In genomic region chr1:58700580-58701162, GRCm38 (mm10) we compare ENCODE assay signal across 16 mouse cellular contexts. TPM values are rescaled to one million over a fixed set of nuclear protein-coding genes. Genes with fewer than 3 reads are reported as not detected.
DNase-seq lines count a peak whose midpoint lies in the region; ATAC-seq and TF ChIP-seq lines count a peak whose summit lies in the region.
"Not testable (repeated sequence)": the region's sequence is repeated elsewhere in the genome, so short reads cannot be mapped to it uniquely, and the experiment has no call there.
"Had no signal": no experiment of that assay in that cellular context is flagged by ENCODE, and none has a peak within 500 bp of the region (broad histone marks: within the 10 kb centered on the region; RNA-seq: fewer than 3 reads in every experiment).

No protein-coding gene starts in this region.

- DNase-seq in G1E (ENCODE audit: low spot score) = not testable (repeated sequence)
- DNase-seq in heart, adult 11 months = peak; percentile 28

- TF ChIP-seq CTCF in G1E (IDR thresholded peaks at IDR 0.05; ENCODE audit: low read depth, low read length) = not testable (repeated sequence)

- not testable (repeated sequence) for H3K4me3 ChIP-seq in G1E (ENCODE audit: low read depth, low read length); intestine, embryonic 16.5 days (ENCODE audit: low read length)

- not testable (repeated sequence) for H3K27ac ChIP-seq in intestine, embryonic 16.5 days (ENCODE audit: low read length)

- not testable (repeated sequence) for H3K27me3 ChIP-seq in G1E (ENCODE audit: insufficient read depth, low read length); intestine, embryonic 16.5 days (replicated peaks; ENCODE audit: control insufficient read depth, insufficient read depth, low read length)

- ATAC-seq in G1E (ENCODE audit: extremely low read depth, insufficient number of reproducible peaks, low FRiP score, poor library complexity, severe bottlenecking) = 0 out of 2 replicates have a peak, but pooled peaks have one; percentile 22
- ATAC-seq in common myeloid progenitor, adult 5-6 weeks (replicated peaks; ENCODE audit: low read depth, poor library complexity, severe bottlenecking) = peak; percentile 37; the same call in 1 of the 2 replicates
- peak; percentile 65 for ATAC-seq in intestine, embryonic 16.5 days
- peak; percentile 71 for ATAC-seq in megakaryocyte, adult 5-6 weeks (ENCODE audit: poor library complexity, severe bottlenecking)
- ATAC-seq in monocyte, adult 5-6 weeks (replicated peaks; ENCODE audit: insufficient number of reproducible peaks, low FRiP score, low TSS enrichment, poor library complexity, severe bottlenecking) = peak; percentile 60; the same call in 1 of the 2 replicates

- H3K9me3 ChIP-seq in G1E (replicated peaks); intestine, embryonic 16.5 days (ENCODE audit: control insufficient read depth, low read length): not testable (repeated sequence)

- H3K36me3 ChIP-seq in G1E (replicated peaks); intestine, embryonic 16.5 days (ENCODE audit: control insufficient read depth, insufficient read depth, low read length): not testable (repeated sequence)

- H3K4me2 ChIP-seq in intestine, embryonic 16.5 days (ENCODE audit: low read depth, low read length) = not testable (repeated sequence)

- 72% methylated on average over 4 of the region's 5 CpGs for WGBS in intestine, embryonic 16.5 days

- H3K9ac ChIP-seq in intestine, embryonic 16.5 days (ENCODE audit: low read depth, low read length) = not testable (repeated sequence)

- H3K4me1 ChIP-seq in G1E (ENCODE audit: insufficient read depth, low read depth, low read length) = peaks cover 18% of the 10 kb centered on the region
- not testable (repeated sequence) for H3K4me1 ChIP-seq in intestine, embryonic 16.5 days (ENCODE audit: control insufficient read depth, insufficient read depth, low read length)

RNA-seq across cellular contexts. Expression of gene Als2cr12, which starts 4.9 kb away (rescaled TPM):
- total RNA-seq in G1E (2014; fragmentation: Nextera tagmentation) (not detected in 2 replicates), G1E (2017) (0.17 and 0.22 TPM in 2 replicates)
- not detected in 2 replicates for polyA plus RNA-seq in G1E (2012)
- total RNA-seq in common myeloid progenitor, adult 5-6 weeks (2017) = not detected in 2 replicates
- 1.8 and 2.4 TPM in 2 replicates for polyA plus RNA-seq in intestine, embryonic 16.5 days (2015; fragmentation: Nextera tagmentation; extraction: Ambion mirVana)
- 0.14 TPM in 1 of 2 replicates, not detected in the other for total RNA-seq in megakaryocyte, adult 5-6 weeks (2015)
- total RNA-seq in megakaryocyte, adult 5-6 weeks (2017) = not detected in 2 replicates
- total RNA-seq in monocyte, adult 5-6 weeks (2017) = not detected in 3 replicates
- total RNA-seq: CH12.LX had no signal
- polyA plus RNA-seq: activated CD4-positive, CD25-positive, alpha-beta regulatory T cell, adult 4 months; cerebellum, adult 2 months; embryonic facial prominence, embryonic 11.5 days; embryonic facial prominence, embryonic 13.5 days; erythroblast, embryonic 14.5 days; forebrain, embryonic 10.5 days; forebrain, embryonic 12.5 days; forebrain, embryonic 14.5 days; forebrain, embryonic 16.5 days had no signal

RNA-seq across cellular contexts. Expression of gene Cflar, which starts 10.6 kb away (rescaled TPM):
- total RNA-seq in G1E (2014; fragmentation: Nextera tagmentation) = 92.7 and 127 TPM in 2 replicates
- 173 and 179 TPM in 2 replicates for total RNA-seq in G1E (2017)
- polyA plus RNA-seq in G1E (2012) = 5.5 and 8.8 TPM in 2 replicates
- total RNA-seq in common myeloid progenitor, adult 5-6 weeks (2017) = 80.7 and 80.8 TPM in 2 replicates
- polyA plus RNA-seq in intestine, embryonic 16.5 days (2015; fragmentation: Nextera tagmentation; extraction: Ambion mirVana) = 25.6 and 28.2 TPM in 2 replicates
- total RNA-seq in megakaryocyte, adult 5-6 weeks (2015) = 68.7 and 72.3 TPM in 2 replicates
- total RNA-seq in megakaryocyte, adult 5-6 weeks (2017) = 117 and 130 TPM in 2 replicates
- total RNA-seq in monocyte, adult 5-6 weeks (2017) = 127 to 227 TPM (median 128 TPM) in 3 replicates
